Mouse (Mus musculus) heart, postnatal 0 days (tissue): Measurements from ENCODE around the gene Fn1.

Source experiments
- CTCF ChIP-seq: IDR thresholded peaks from 2 replicates; pipeline ENCODE4 v1.5.1; 2016; ENCODE audit warnings: antibody characterized with exemption, control low read depth, low read depth
- EP300 ChIP-seq: IDR thresholded peaks from 2 replicates; pipeline ENCODE4 v1.6.1; 2016; ENCODE audit warnings: antibody characterized with exemption, low read depth

DNA sequence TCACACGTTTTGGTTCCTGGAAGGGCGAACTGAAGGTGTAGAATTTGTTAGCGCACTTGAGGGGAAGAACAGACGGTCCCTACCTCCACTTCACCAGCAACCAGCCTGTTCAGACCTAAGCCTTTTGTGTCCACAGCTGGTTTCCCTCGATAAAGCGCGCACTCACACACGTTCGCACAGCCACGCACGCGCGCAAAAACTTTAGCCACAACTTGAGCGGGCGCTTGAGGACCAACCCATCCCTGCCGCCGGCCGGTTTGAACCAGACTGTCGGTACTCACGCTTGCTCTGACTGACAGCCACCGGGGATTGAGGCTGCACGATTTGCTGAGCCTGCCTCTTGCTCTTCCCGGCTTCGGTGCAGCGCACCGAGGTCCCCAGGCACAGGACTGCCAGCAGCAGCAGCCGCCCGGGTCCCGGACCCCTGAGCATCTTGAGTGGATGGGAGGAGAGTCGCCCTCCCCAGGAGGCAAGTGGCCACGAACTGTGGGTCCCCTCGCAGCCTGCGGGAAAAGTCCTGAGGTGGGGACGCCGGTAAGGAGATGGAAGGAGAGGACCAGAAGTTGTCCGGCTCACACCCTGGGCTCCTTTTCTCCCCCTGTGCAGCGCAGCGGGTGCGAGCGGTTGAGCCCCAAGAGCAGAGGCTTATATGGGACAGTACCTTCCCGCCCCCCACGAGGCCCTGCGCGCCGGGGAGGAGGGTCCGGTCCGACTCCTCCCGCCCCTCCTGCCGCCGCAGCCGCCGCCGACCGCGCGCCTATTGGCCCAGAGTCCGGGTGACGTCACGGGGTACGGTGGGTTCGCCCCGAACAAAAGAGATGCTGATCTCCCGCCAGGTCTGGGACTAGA, at the start of gene Fn1:
- TF ChIP-seq CTCF: no peak
- no peak for TF ChIP-seq EP300
